Mouse (Mus musculus) hindbrain, embryonic 14.5 days (tissue): Measurements from ENCODE around the gene 1110004F10Rik. TPM values are rescaled to one million over a fixed set of nuclear protein-coding genes. Genes with fewer than 3 reads are reported as not detected.

Source experiments
- ATAC-seq: fragments of 200-750 bp; cut with Nextera tagmentation; 2 replicates; pipeline ENCODE4 v1.8.0; 2017; ENCODE audit warnings: moderate number of reproducible peaks, mild to moderate bottlenecking, moderate TSS enrichment, moderate library complexity; ENCODE audit not compliant: low FRiP score
- DNase-seq: peaks from one replicate; pipeline ENCODE4 v3.0.0-alpha.2; 2015; ENCODE audit warnings: low spot score
- H3K27ac ChIP-seq: fragments of 300-500 bp; sonication (generic); 2 replicates; pipeline ENCODE4 v1.5.1; 2014; ENCODE audit warnings: mild to moderate bottlenecking, moderate library complexity
- H3K27me3 ChIP-seq: fragments of 300-500 bp; sonication (generic); 2 replicates; pipeline ENCODE4 v1.6.1; 2014; ENCODE audit warnings: mild to moderate bottlenecking, low read length, mixed read lengths; ENCODE audit not compliant: control insufficient read depth, insufficient read depth
- H3K36me3 ChIP-seq: fragments of 300-500 bp; sonication (generic); replicated peaks from 2 replicates; pipeline ENCODE4 v1.6.1; 2014; ENCODE audit not compliant: control insufficient read depth, insufficient read depth
- H3K4me1 ChIP-seq: fragments of 300-500 bp; sonication (generic); replicated peaks from 2 replicates; pipeline ENCODE4 v1.6.1; 2014; ENCODE audit warnings: antibody characterized with exemption, low read length, mixed read lengths; ENCODE audit not compliant: control insufficient read depth, insufficient read depth
- H3K4me2 ChIP-seq: fragments of 300-500 bp; sonication (generic); replicated peaks from 2 replicates; pipeline ENCODE4 v1.6.1; 2014; ENCODE audit warnings: mild to moderate bottlenecking, moderate library complexity
- H3K4me3 ChIP-seq: fragments of 300-500 bp; sonication (generic); replicated peaks from 2 replicates; pipeline ENCODE4 v1.5.1; 2014; ENCODE audit warnings: mild to moderate bottlenecking, low read length
- H3K9ac ChIP-seq: fragments of 300-500 bp; sonication (generic); 2 replicates; pipeline ENCODE4 v1.6.1; 2014
- H3K9me3 ChIP-seq: fragments of 300-500 bp; sonication (generic); 2 replicates; pipeline ENCODE4 v1.6.1; 2016; ENCODE audit warnings: low read length; ENCODE audit not compliant: control insufficient read depth
- WGBS: fragments of 180-500 bp; shearing (Covaris S2); extraction: QIAGEN DNeasy Blood & Tissue Kit; methylation state at CpG from one replicate; pipeline ENCODE4 v1.1.7; 2014; 5-methylcytosine and 5-hydroxymethylcytosine counted together
- polyA plus RNA-seq: library from polyadenylated mRNA; unstranded; fragments of >200 nt; fragmentation: Nextera tagmentation; extraction: Ambion mirVana; gene quantifications from 2 replicates; pipeline ENCODE4 v1.2.1, GENCODE M21; 2014

The 1110004F10Rik gene
- polyA plus RNA-seq, 1 experiment from 2014 or later: 316 TPM

- no peak for ATAC-seq
Measured at GRCm38 (mm10) chr7:116129374-116129773, 90.2 kb downstream of the 1110004F10Rik start.

GRCm38 (mm10) chr7:116131390-116131789 lies 92.2 kb downstream of the 1110004F10Rik start:
- Histone ChIP-seq H3K9ac (no peak overlapping the region), H3K9me3 (no peaks in the 10 kb centered on the region), H3K27me3 (no peaks in the 10 kb centered on the region), H3K36me3 (no peaks in the 10 kb centered on the region), H3K4me2 (no peak overlapping the region), H3K27ac (peak overlapping the region; percentile 57; the same call in 1 of the 2 replicates), H3K4me1 (peaks cover 4% of the 10 kb centered on the region; the same call in 1 of the 2 replicates), H3K4me3 (no peak overlapping the region)
- 26% methylated on average over 4 of the region's 4 CpGs for WGBS
- ATAC-seq: peak; percentile 44; the same call in 1 of the 2 replicates
- DNase-seq: peak; percentile 73

More at GRCm38 (mm10) chr7:116129374-116129773, 90.2 kb downstream of the 1110004F10Rik start:
- H3K4me3 ChIP-seq: no peak overlapping the region
- no peak overlapping the region for H3K9ac ChIP-seq
- no peak for DNase-seq
- no peaks in the 10 kb centered on the region for H3K9me3 ChIP-seq
- H3K4me1 ChIP-seq: peaks cover 4% of the 10 kb centered on the region; the same call in 1 of the 2 replicates
- 90% methylated on average over 10 of the region's 10 CpGs for WGBS
- H3K27me3 ChIP-seq: no peaks in the 10 kb centered on the region
- no peak overlapping the region for H3K27ac ChIP-seq
- no peak overlapping the region for H3K4me2 ChIP-seq
- H3K36me3 ChIP-seq: no peaks in the 10 kb centered on the region

DNA sequence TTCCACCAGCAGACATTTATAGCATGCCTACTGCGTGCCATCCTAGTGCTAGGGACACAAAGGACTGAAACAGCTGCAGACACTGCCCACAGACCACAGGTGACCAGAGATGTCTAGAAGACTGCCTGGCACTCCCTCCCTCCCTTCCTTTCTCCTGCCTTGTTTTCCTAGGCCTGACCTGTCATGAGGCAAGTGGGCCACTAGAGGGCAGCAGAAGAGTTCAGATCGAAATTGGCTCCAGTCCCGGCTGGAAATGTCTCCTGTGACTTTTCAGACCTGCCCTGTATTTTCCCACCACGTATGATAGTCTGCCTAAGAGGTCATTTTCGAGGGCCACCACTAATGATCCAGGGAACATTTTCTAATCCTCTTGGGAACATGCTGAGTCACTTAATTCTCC lies 92.9 kb downstream of the 1110004F10Rik start:
- peak; percentile 89 for DNase-seq
- Histone ChIP-seq H3K4me3 (no peak overlapping the region), H3K4me2 (no peak overlapping the region), H3K36me3 (no peaks in the 10 kb centered on the region), H3K9me3 (no peaks in the 10 kb centered on the region), H3K27me3 (no peaks in the 10 kb centered on the region), H3K4me1 (peaks cover 4% of the 10 kb centered on the region; the same call in 1 of the 2 replicates), H3K27ac (peak overlapping the region; percentile 57; the same call in 1 of the 2 replicates), H3K9ac (no peak overlapping the region)
- 6% methylated on average over 5 of the region's 5 CpGs for WGBS
- 0 out of 2 replicates have a peak, but pooled peaks have one; percentile 36 for ATAC-seq

DNA sequence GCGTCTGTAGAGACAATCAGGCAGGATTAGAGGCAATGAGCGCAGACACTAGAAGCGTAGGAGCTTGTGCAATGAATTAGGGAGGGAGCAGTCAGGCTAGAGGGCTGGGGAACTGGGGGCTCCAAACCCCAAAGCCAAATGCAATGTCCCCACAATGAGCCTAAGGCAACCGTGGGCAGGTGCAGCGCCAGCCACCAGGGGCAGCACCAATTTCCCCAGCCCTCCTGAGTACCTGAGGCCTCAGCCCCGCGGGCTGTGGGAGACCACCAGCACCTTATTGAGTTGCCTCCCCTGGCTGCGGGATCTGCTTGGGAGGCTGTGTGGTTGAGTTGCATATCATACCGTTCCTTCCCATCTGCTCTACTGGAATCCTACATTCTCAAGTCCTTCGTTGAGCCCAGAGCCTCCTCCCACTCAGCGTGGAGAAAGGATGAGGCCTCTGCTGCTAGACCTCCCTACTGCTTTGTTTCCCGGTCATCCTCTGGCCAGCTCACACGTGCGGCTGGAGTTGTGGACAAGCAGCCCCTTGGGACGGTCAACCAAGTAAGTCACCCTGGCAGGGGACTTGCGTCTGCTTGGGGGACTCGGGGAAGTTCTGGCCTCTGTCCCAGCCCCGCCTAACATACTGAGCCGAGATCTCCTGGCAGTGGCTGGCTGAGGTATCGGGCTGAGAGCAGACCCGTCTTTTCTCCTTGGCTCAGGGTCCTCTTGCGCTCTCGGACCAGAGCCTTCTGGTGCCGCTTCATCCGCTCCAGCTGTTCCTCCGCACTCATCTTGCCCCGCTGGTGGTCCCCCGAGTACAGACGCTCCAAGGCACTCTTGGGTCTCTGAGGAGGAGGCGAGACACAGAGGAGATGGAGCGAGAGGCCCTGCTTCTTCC lies 95.5 kb downstream of the 1110004F10Rik start:
- Histone ChIP-seq H3K4me1 (peaks cover 8% of the 10 kb centered on the region; the same call in 1 of the 2 replicates), H3K27ac (no peak overlapping the region), H3K27me3 (no peaks in the 10 kb centered on the region), H3K9ac (no peak overlapping the region), H3K9me3 (no peaks in the 10 kb centered on the region), H3K4me3 (no peak overlapping the region), H3K4me2 (no peak overlapping the region), H3K36me3 (no peaks in the 10 kb centered on the region)
- DNase-seq (no peak), ATAC-seq (no peak)
- 83% methylated on average over 31 of the region's 31 CpGs for WGBS

- 90% methylated on average over 12 of the region's 12 CpGs for WGBS
- H3K36me3 ChIP-seq: peaks cover 4% of the 10 kb centered on the region; the same call in 1 of the 2 replicates
Measured at GRCm38 (mm10) chr7:116137149-116137548, 98.0 kb downstream of the 1110004F10Rik start.

DNA sequence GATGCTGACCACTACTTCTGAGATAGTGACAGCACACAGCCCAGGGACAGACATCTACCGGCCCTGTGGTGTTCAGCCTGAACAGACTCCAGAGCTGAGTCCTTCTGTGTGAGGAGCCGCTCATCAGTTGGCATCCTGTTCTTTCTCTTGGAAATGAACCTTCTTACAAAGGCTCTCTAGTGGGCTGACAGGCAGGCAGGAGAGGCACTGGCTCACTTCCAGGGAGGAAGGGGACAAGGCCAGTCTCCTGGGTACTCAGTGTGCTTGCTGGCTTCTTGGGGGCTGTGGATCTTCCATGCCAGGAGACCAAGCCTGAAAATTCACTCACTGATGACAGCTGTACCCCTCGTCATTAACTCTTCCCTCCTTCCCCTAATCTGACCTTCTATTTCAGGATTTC lies 98.5 kb downstream of the 1110004F10Rik start:
- ATAC-seq (no peak; the same call in 1 of the 2 replicates), DNase-seq (no peak)
- Histone ChIP-seq H3K27ac (no peak overlapping the region), H3K9ac (no peak overlapping the region), H3K4me3 (no peak overlapping the region), H3K27me3 (no peaks in the 10 kb centered on the region), H3K36me3 (peaks cover 4% of the 10 kb centered on the region; the same call in 1 of the 2 replicates), H3K9me3 (no peaks in the 10 kb centered on the region), H3K4me2 (no peak overlapping the region), H3K4me1 (0 out of 2 replicates have a peak, but pooled peaks cover 4% of the 10 kb centered on the region)
- WGBS: 58% methylated on average over 3 of the region's 3 CpGs

More at GRCm38 (mm10) chr7:116137149-116137548, 98.0 kb downstream of the 1110004F10Rik start:
- no peak overlapping the region for H3K4me3 ChIP-seq
- ATAC-seq: no peak
- H3K9ac ChIP-seq: no peak overlapping the region
- H3K4me2 ChIP-seq: no peak overlapping the region
- no peak overlapping the region for H3K27ac ChIP-seq
- H3K9me3 ChIP-seq: no peaks in the 10 kb centered on the region
- no peaks in the 10 kb centered on the region for H3K27me3 ChIP-seq
- H3K4me1 ChIP-seq: 0 out of 2 replicates have a peak, but pooled peaks cover 4% of the 10 kb centered on the region
- DNase-seq: no peak

DNA sequence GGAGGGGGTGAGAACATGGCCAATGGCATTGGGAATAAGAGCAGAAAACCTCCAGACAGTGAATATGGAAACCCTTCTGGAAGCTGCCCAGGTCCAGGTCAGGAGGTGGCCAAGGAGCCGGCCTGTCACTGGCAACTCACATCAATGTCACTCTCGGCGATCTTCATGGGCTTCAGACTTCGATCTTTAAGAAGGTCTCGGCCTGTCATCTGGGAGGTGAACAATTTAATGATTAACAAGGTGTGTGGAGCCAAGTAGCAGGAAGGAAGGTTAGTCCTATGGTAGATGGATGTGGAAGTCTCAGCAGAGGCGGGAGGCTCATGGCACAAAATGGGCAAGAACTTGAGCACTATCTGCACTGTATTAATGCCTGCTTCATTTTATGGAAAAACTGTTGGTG lies 105.8 kb downstream of the 1110004F10Rik start:
- DNase-seq (no peak), ATAC-seq (no peak)
- H3K4me1 ChIP-seq: no peaks in the 10 kb centered on the region
- peaks cover 4% of the 10 kb centered on the region; the same call in 1 of the 2 replicates for H3K36me3 ChIP-seq
- no peak overlapping the region for H3K4me3 ChIP-seq
- no peak overlapping the region for H3K4me2 ChIP-seq
- H3K9me3 ChIP-seq: no peaks in the 10 kb centered on the region
- no peak overlapping the region for H3K27ac ChIP-seq
- no peaks in the 10 kb centered on the region for H3K27me3 ChIP-seq
- 95% methylated on average over 6 of the region's 6 CpGs for WGBS
- no peak overlapping the region for H3K9ac ChIP-seq

DNA sequence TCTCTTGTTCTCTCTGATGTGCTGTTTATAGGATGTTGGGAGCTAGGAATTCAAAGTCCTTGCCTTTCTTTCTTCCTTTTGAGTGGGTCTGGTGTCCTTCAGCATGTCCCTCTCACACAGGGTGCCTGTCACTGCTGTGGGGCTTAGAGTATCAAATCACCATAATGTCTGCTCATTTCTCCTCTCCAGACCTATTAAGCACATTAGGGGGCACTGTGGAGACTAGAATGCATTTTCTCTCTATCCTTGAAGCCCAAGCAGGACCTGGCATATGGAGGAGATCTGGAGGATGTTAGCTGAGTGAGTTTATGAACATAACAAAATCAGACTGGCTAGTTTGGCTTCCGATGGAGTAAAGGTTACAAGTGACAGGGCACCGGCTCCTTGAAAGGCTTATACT lies 107.9 kb downstream of the 1110004F10Rik start:
- H3K4me2 ChIP-seq: no peak overlapping the region
- H3K27ac ChIP-seq: no peak overlapping the region
- DNase-seq (no peak), ATAC-seq (no peak)
- 92% methylated on average over 2 of the region's 2 CpGs for WGBS
- H3K27me3 ChIP-seq: no peaks in the 10 kb centered on the region
- H3K9me3 ChIP-seq: no peaks in the 10 kb centered on the region
- H3K4me1 ChIP-seq: no peaks in the 10 kb centered on the region
- H3K4me3 ChIP-seq: no peak overlapping the region
- no peaks in the 10 kb centered on the region for H3K36me3 ChIP-seq
- no peak overlapping the region for H3K9ac ChIP-seq

- H3K4me2 ChIP-seq: no peak overlapping the region
- no peaks in the 10 kb centered on the region for H3K36me3 ChIP-seq
- no peak overlapping the region for H3K9ac ChIP-seq
- WGBS: 75% methylated on average over 4 of the region's 4 CpGs
- no peaks in the 10 kb centered on the region for H3K4me1 ChIP-seq
- no peak overlapping the region for H3K4me3 ChIP-seq
- H3K27me3 ChIP-seq: no peaks in the 10 kb centered on the region
- H3K9me3 ChIP-seq: no peaks in the 10 kb centered on the region
- no peak for ATAC-seq
- no peak overlapping the region for H3K27ac ChIP-seq
- no peak for DNase-seq
Measured at GRCm38 (mm10) chr7:116149568-116149967, 110.4 kb downstream of the 1110004F10Rik start.
